Mouse (Mus musculus) B cell, adult 67 days (primary cell): ENCODE data around the gene Ttc30a2. TPM values are rescaled to one million over a fixed set of nuclear protein-coding genes. Genes with fewer than 3 reads are reported as not detected.

Experiments
- total RNA-seq, 2 experiments: library from RNA; stranded (reverse); gene quantifications; 4 replicates each; pipeline ENCODE4 v1.2.4; 2023

Ttc30a2 gene
- total RNA-seq: not detected

GRCm38 (mm10) chr2:75977752-75978368, at the start of gene Ttc30a2:
Gene Ttc30a2 (minus strand): TSS chr2:75978170.

GRCm38 (mm10) chr2:75981440-75982081, 3.6 kb upstream of the Ttc30a2 start, which contains the start of gene Ttc30a1:
Gene Ttc30a1 (minus strand): TSS chr2:75981967.

GRCm38 (mm10) chr2:75938117-75939063, 39.6 kb downstream of the Ttc30a2 start, which contains the start of gene Ttc30b:
Gene Ttc30b (minus strand): TSS chr2:75938585.

Other genes with a start within 250 kb of the Ttc30a2 start
- 10 to 100 TPM; 46.7 to 53.3 TPM for gene Agps, start 146.0 kb downstream of the Ttc30a2 start, total RNA-seq
- 1 to 10 TPM; 2.0 to 3.5 TPM for gene Ttc30b, start 39.6 kb downstream of the Ttc30a2 start, total RNA-seq
- gene Ttc30a1, start 3.8 kb upstream of the Ttc30a2 start, total RNA-seq: 1 to 10 TPM; 1.7 to 2.3 TPM